Mouse (Mus musculus): Measurements from ENCODE around the gene Cux2.
A peak's percentile ranks its signal among the peaks of the same experiment; 100 is the strongest.
"Not testable (repeated sequence)": the region's sequence is repeated elsewhere in the genome, so short reads cannot be mapped to it uniquely, and the experiment has no call there.

Cux2 gene

DNA sequence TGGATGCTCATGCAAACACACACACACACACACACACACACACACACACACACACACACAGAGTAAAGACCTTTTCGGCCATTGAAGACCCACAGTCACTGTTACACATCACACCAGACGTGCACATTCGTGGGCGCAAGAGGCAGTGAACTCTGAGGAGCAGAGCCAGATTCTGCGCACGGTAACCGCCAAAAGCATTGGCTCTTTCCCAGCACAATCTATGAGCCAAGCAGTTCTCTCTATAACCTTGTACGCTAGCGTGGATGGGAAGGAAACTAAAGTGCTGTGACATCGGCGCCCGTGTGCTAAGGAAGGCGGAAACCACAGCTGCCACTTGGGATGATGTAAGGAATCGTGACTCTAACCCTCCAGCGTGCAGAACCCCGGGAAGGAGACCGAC, 171.2 kb downstream of the Cux2 start:
- DNase-seq (ENCODE audit: low read depth in 1 of 2, low spot score in 2 of 2), result no peak

DNA sequence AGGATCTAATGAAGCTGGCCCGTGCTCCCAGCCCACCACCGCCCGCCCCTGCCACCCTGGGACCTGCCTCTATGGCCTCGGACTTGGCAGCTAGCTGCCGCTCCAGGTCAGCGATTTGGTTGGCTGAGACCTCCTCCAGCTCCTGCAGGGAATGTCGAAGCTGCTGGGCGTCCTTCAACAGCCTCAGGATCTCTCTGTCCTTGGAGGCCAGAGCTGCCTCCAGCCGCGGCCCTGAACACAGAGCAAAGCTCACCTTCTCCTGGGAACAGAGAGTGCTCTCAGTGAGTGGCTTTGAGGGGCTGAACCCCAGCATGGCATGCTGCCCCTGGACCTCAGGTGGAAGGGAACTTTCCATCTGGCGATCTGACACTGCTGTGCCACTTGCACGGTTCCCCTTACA, 173.0 kb downstream of the Cux2 start:
- DNase-seq (ENCODE audit: low read depth in 1 of 2, low spot score in 2 of 2), result no peak

DNA sequence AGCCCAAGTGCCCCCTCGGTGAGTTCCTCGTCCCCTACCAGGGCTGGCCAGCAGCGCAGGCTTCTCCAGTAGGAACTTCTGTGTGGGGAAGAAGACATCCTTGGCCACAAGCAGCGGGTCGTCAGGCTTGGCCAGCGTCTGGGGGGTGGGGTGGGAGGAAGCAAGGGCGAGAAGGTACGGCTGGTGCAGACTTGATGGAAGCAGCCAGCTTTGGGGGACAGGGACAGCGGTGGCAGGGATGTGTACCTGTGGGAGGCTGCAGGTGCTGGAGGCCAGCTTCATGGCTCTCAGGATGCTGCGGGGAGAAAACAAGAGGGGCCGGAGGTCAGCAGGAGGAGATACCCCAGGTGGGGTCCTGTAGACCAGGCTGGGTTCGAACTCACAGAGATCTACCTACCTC, 174.9 kb downstream of the Cux2 start:
- no peak for DNase-seq (ENCODE audit: low read depth in 1 of 2, low spot score in 2 of 2)

DNA sequence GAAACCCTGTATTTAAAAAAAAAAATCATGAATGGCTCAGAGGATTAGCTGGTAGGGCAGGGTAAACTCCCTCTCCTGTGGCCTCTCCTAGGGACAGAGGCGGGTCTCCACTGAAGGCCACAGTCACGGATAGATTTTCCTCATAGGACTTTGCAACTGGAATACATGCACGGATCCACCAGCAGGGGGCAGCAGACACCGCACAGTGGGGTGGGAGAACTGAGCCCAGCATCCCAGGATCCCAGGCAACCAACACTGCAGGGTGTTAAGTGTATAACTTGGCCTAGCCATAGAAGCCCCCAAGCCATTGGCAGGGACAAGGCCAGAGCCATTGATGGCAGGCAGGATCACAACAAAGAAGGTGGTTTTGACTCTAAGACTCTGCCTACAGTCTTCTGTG, 177.7 kb downstream of the Cux2 start:
- peak in 1 of 2 experiments; percentile 30 for DNase-seq (ENCODE audit: low read depth in 1 of 2, low spot score in 2 of 2)

DNA sequence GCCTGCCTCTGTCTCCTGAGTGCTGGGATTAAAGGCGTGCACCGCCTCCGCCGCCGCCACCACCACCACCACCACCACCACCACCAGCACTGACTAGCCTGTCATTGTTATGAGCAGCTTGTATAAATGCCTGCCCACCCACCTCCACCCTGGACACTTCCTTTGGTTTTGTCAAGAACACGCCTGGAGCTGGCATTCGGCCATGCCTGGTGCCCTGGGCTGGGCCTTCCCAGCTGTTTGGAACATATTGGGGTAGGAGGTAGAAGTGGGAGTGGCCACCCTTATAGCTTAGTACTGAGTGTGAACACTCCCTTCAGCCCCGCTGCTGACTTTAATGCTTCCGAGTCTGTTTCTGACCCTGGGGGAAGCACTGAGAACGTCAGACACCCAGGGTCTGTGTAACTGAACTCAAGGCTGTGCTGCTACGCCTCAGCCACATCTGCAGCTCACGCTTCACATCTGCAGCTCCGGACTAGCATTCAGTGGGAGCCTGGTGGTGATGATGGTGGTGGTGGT, 178.3 kb downstream of the Cux2 start:
- no peak for DNase-seq (ENCODE audit: low read depth in 1 of 2, low spot score in 2 of 2)

DNA sequence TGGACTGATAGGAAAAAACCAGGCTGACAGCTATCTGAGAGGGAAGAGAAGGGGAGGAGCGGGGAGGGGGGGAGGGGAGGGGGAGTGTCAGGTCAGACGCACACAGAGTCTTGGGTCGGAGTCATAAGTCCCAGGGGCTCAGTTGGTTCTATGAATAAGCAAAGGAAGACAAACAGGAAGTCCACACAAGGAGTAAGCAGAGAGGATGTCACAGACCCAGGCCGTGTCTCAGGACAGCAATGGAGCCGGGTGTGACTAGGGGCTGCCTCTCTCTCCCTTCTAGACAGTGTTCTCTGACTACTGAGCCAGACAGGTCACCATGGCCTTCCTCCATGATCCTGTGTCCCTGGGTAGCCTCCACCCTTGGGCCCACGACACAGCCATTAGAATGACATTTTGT, 179.1 kb downstream of the Cux2 start:
- DNase-seq (ENCODE audit: low read depth in 1 of 2, low spot score in 2 of 2), result no peak

DNA sequence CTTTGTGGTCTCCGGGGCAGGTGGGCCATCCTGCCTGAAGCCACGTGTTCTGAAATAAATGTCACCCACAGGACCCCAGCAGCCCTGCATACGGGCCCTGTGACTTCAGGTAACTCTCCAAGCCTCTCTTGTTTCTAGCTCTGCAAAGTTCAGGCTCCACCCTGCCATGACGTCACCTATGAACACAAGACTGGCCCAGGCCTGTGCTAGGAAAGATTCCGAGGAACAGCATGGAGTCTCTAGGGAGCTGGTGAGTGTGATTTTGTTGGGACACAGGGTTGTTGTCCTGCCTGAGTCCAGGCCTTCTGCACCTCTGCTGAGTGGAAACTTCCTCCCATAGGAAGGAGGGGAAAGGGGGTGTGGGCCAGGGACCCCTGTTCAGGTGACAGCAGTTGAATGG, 181.9 kb downstream of the Cux2 start:
- DNase-seq (ENCODE audit: low read depth in 1 of 2, low spot score in 2 of 2), result no peak

DNA sequence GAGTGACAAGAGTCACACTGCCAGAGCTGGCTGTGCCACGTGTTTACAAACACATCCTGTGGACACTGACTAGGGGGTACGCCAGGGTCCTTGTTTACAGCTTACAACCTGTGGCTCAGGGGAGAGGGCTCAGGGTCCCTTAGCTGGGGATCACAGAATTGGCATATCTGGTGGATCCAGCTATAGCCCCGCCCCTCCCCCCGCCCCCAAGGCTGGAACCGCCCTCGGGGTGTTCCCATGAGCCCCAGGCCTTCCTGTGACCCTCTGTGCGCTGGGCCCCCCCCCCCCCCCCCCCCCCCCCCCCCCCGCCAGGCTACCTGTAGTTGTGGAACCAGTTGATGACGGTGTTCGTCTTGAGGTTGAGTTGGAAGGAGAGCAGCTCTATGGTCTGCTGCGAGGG, 185.6 kb downstream of the Cux2 start:
- no peak for DNase-seq (ENCODE audit: low read depth in 1 of 2, low spot score in 2 of 2)

DNA sequence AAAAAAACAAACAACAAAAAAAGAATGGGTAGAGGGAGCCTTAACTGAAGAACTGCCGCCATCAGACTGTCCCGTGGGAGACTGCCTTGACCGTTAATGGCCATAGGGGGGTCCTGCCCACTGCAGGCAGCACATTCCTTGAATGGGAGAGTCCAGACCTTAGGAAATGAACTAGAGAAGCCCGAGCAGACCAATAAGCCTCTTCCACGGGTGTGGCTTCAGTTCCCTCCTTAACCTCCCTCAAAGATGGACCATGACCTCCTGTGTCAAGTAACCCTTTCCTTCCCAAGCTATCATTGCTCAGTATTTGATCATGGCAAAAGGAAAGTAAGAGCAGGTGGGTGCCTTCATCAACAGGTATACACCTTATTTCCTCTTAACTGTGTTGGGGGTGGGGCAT, 187.9 kb downstream of the Cux2 start:
- no peak for DNase-seq (ENCODE audit: low read depth in 1 of 2, low spot score in 2 of 2)

DNA sequence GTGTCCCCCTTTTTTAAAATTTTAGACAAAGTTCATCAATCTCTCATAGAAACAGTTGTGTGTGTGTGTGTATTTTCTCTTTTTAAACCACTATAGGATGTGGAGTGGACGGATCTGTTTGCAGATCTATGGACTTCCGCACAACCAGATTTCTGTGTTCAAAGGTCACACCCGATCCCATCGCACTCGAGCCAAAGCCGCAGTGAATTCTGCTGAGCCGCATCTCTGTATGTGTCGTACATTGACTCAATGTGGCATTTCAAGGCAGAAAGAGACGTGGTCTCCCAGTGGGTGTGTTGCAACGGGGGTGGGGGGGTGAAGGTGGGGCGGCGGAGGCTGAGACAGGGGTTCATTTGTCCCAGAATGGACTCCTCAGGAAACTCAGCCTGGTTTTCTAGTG, 191.5 kb downstream of the Cux2 start:
- no peak for DNase-seq (ENCODE audit: low read depth in 1 of 2, low spot score in 2 of 2)

DNA sequence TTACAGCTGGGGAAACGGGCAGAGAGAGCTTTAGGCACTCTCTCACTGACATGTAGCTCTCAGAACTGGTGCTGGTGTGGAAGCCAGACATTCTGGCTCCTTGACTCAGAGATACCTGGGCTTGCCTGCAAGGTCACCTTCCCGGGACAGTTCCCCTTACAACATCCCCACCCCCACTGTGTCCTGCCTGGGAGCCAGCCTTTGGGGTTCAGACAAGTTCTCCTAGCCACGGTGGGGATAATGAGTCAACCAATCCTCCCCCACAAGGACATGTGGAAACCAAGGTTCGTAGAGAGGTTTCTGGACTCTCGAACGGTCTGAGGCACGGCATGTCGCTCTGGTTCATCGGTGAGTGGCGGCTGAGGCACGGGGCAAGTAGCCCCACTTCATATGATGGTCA, 193.2 kb downstream of the Cux2 start:
- no peak for DNase-seq (ENCODE audit: low read depth in 1 of 2, low spot score in 2 of 2)

DNA sequence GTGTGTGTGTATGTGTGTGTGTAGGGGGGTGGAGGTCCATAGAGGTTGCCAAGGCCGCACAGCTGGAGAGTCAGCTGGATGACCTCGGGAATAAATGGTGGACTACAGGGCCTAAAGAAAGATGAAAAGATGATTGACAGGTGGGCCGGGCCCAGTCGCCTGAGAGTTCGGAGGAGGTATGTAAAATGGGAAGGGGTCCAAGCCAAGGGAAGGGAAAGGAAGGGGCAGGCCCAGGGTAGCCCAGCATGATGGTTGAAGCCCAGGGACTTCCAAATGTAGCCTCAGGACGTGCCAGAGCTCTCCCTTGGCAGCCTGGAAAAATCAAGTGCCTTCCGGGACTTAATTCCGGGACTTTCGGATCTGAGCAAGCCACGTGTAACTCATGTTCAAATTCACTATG, 195.1 kb downstream of the Cux2 start:
- DNase-seq (ENCODE audit: low read depth in 1 of 2, low spot score in 2 of 2), result no peak

DNA sequence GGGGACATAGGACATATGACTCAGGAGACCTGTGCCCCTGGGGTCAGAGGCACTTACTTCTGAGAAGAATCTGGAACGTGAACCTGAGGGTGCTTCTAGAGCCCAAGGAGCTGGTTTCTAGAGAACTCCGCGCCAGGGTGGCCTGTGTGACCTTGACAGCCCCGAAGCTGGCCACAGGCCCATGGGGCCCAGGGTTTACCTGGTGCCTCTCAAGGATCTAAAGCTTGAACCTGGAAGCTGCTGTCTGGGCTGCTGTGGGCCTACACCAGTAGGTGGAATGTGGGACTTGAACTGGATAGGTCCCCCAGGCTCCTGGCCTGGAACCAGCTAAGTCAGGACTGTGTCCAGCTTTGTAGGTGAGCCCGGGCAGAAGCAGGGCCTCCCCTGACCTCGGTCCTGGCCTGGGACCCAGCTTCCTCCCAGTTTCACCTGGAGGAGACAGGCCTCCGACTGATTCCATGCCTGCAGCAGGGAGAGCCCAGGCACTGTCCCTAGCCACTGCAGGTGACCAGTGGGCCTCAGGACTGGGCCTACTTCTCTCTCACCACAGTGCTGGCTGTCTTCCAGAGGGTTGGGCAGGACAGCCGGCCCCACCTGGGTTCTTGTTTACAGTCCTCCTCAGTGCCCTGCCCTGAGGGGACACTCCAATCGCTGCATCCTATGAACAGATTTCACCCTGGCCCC, 196.4 kb downstream of the Cux2 start:
- DNase-seq (ENCODE audit: low read depth in 1 of 2, low spot score in 2 of 2), result no peak

DNA sequence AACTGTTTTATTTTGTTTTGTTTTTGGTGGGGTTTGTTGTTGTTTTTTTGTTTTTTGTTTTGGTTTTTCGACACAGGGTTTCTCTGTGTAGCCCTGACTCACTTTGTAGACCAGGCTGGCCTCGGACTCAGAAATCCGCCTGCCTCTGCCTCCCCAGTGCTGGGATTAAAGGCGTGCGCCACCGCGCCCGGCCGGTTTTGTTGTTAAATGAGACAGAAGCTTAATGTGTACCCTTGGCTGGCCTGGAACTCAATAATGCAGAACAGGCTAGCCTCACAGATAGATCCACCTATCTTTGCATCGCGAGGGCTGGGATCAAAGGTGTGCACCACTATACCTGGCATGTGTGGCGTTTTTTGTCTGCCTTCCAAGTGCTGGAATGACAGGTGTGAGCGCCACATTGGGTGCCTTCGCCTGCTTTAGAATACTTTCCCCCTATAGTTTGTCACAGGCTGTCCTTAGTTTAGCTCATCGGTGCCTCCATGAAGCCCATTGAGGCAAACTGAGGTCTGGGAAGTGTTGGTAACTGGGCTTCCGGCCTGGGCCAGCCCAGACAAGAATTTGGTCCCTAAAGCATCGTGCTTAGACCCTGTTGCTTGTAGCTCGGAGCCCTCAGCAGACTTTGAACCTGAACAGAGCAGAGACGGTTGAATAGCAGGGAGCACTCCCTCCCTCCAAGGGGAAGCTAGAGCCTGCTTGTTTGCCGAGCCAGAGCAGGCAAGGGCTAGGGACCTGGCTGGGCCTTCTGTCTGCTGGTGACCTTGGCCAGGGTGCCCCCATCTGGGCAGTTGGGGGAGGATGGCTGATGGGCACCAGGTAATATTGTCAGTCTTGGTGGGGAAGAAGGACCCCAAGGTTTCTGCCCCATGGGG, 200.2 kb downstream of the Cux2 start:
- DNase-seq (ENCODE audit: low read depth in 1 of 2, low spot score in 2 of 2), result no peak

DNA sequence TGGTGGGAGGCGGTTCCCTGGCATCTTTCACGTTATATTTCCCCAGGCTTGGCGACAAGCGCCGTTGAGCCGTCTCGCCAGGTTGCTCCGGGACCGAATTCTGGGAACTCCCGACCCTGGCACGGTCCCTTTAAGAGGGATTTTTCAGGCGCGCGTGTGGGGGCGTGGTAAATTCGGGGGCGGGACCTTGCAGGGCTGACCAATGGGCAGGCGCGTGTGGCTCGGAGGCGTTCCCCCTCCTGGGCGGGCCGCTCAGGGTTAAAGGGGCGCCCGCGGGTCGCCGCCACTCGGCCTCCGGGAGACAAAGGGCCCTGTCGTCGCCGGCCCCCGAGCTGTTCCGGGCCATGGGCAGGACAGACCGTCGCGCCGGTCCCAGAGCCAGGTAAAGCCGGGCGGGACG, 201.2 kb downstream of the Cux2 start, which contains the start of gene Pheta1:
TSS of gene Pheta1 (plus strand) at position 242 of the 400 bp plus-strand sequence.
- peak; percentile 46 to 76 for DNase-seq (ENCODE audit: low read depth in 1 of 2, low spot score in 2 of 2)

DNA sequence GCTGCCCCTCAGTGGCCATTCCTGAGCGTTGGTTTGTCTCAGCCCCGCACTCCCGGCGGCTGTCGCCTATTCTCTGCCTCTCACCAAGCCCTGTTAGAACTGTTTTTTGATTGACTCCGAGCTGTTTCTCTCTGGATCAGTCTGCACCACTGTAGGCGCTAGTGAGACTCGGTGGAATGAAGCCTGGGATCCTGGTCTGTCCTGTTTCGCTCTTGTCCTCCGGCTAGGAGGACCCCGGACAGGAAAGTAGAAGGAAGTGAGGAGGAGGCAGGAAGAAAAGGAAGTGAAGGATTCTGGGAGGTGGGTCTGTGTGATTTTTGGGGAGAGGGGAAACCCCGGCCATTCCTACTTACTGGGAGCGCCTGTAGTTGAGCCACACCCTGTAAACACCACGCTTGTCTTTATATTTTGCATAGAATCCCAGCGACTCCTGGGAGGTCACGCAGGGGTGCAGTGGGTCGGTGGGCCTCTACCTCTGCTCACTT, 201.8 kb downstream of the Cux2 start:
- DNase-seq (ENCODE audit: low read depth in 1 of 2, low spot score in 2 of 2), result no peak

DNA sequence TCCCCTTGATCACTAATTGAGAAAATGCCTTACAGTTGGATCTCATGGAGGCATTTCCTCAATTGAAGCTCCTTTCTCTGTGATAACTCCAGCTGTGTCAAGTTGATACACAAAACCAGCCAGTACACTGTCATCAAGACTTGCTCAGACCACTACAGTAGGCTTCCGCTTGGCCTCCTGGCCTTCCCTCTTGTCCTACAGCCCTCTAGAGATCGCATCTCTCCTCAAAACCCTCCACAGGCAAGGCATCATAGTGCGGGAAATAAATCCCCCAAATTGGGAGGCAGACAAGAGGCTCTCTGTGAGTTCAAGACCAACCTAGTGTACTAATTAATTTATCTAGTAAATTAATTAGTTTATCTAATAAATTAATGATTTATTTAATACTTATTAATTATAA, 202.6 kb downstream of the Cux2 start:
- DNase-seq (ENCODE audit: low read depth in 1 of 2, low spot score in 2 of 2), result not testable (repeated sequence)

DNA sequence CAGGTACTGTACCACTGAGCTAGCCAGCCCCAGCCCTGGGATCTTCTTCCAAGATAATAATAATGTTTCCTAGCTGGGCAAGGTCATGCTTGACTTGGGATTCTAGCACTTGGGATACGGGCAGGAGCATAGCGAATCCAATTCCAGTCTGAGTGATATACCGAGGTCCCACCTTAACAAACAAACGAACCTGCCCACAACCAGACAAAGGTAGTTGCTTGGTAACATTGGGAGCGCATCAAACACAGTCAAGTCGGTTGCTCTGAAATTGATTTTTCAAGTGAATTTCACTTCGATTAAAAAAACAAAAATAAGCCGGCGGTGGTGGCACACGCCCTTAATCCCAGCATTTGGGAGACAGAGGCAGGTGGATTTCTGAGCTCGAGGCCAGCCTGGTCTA, 203.6 kb downstream of the Cux2 start:
- no peak for DNase-seq (ENCODE audit: low read depth in 1 of 2, low spot score in 2 of 2)

DNA sequence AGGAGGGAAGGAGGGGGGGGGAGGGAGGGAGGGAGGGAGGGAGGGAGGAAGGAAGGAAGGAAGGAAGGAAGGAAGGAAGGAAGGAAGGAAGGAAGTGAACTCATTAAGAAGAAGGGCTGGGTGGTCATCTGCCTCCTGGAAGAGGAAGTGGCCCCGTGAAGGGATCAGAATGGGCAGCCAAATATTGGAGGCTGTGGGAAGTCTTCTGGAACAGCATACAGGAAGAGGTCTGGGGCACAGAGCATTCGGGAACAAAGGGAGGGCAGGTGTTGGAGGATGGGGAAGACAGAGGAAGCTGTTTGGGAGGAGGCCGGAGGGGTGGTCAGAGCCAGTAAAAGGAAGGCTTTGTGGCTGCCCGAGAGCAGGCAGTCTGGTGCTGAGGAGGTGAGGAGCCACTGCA, 204.5 kb downstream of the Cux2 start:
- no peak for DNase-seq (ENCODE audit: low read depth in 1 of 2, low spot score in 2 of 2)

DNA sequence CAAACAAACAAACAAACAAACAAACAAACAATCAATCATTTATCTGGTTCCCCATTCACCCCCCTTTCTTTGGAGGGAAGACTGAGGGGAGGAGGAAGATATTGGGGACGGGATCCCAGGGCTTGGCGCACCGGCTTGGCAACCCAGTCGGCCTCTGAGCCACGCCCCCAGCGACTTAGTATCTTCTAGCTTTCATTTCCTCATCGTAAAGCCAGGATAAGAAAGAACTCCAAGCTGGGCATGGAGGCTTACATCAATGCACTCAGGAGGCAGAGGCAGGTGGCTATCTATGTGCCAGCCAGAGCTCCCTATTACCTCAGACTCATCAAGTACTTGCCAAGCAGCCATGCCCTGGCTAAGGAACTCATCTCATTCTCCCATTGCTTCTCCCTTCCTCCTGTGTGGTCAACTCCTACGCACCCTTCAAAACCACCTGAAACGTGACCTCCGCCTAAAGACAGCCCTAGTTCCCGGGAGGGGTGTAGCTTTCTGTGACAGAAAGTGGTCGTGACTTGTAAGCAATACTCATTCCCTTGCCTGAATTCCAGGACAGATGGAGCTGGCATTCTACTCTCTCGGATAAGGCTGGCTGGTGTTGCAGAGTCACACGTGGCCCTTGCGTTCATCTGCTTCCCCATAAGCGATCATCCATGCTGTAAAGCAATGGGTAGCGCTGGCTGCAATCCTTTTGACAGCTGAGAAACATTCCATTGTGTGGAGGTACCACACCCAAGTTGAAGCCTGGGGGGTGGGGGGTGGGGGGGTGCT, 206.6 kb downstream of the Cux2 start:
- DNase-seq (ENCODE audit: low read depth in 1 of 2, low spot score in 2 of 2), result no peak

DNA sequence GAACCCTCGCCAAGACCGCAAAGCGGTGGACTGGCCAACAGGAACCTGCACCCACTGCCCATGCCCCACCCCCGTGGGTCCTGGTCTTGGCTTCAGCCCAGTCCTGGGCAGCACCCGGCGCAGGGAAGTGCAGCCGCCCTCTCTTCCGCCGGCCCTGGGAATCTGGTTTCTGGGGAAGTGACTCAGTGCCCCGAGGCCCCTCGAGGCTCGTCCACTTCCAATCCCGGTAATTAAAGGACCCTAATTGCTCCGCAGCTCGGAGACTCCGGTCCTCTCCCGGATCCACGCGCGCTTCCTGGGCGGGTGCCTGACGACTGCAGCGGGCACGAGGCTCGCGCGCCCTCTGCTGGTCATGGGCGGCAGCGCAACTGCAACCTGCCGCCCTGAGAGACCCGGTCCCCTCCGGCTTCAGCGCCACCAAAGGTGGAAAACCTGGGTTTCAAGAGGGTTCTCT, 207.2 kb downstream of the Cux2 start:
- DNase-seq (ENCODE audit: low read depth in 1 of 2, low spot score in 2 of 2), result peak in 1 of 2 experiments; percentile 68
